In the genomic region with DNA sequence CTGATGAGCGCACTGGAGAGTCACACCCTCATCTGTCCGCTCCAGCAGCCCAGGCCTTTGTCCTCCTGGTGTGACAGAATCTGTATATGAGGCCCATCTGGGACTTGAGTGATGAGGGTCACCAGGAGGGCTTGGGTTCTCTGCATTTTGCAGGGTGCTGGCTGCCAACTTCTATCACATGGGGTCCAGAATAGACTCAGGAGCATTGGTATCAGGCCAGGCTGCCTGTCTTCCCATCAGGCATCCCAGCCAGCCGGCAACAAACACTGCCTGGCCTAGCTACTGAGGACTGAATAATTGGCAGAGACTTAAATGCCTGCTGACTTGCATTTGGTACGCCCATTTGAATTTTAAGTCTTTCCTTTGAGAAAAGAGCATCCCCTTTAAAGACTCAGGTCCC, we compare ENCODE assay signal across 8 mouse cellular contexts.
DNase-seq lines count a peak whose midpoint lies in the region; TF ChIP-seq lines count a peak whose summit lies in the region.

No protein-coding gene starts in this region.

- H3K79me2 ChIP-seq in heart, adult 2 months (replicated peaks; ENCODE audit: control insufficient read depth, insufficient read depth, low read length) = no peaks in the 10 kb centered on the region

- TF ChIP-seq CTCF in heart, adult 2 months (IDR thresholded peaks at IDR 0.05) = no peak

- H3K27me3 ChIP-seq in heart, adult 2 months (ENCODE audit: control insufficient read depth, insufficient read depth, low read length) = no peaks in the 10 kb centered on the region
- no peaks in the 10 kb centered on the region for H3K27me3 ChIP-seq in limb, embryonic 10.5 days (ENCODE audit: low read depth, poor library complexity, severe bottlenecking)

- TF ChIP-seq POLR2A in heart, adult 2 months (IDR thresholded peaks at IDR 0.05; ENCODE audit: insufficient read depth, low read depth, low read length) = no peak

- DNase-seq in layer of hippocampus, adult 8-10 months (ENCODE audit: low spot score in 2 of 2) = peak; percentile 32 to 48
- DNase-seq in layer of hippocampus, adult 11-12 months (ENCODE audit: low spot score) = no peak
- peak; percentile 45 for DNase-seq in brain, adult 2 months (ENCODE audit: low read depth, low spot score)
- DNase-seq in cerebellum, postnatal 10 days = peak; percentile 82 to 90
- DNase-seq in layer of hippocampus, postnatal 36 days = peak; percentile 28 to 29
- no peak for DNase-seq in kidney, postnatal 25 days
- no peak for DNase-seq in heart, adult 2 months
- no peak for DNase-seq in limb, embryonic 10.5 days (ENCODE audit: low spot score)

- H3K9me3 ChIP-seq in limb, embryonic 10.5 days (replicated peaks) = no peaks in the 10 kb centered on the region

- H3K36me3 ChIP-seq in heart, adult 2 months (ENCODE audit: control insufficient read depth, insufficient read depth, low read length) = no peaks in the 10 kb centered on the region
- no peaks in the 10 kb centered on the region for H3K36me3 ChIP-seq in limb, embryonic 10.5 days

- intact Hi-C loops in heart, adult 2 months (cut with DNase I) = no loop called here

- H3K4me1 ChIP-seq in heart, adult 2 months (ENCODE audit: control insufficient read depth, insufficient read depth, low read length) = no peaks in the 10 kb centered on the region
- no peaks in the 10 kb centered on the region for H3K4me1 ChIP-seq in limb, embryonic 10.5 days

- whole genome bisulfite sequencing in heart, adult 2 months = 64% methylated on average over 4 of the region's 4 CpGs
- WGBS in limb, embryonic 10.5 days = 54% methylated on average over 4 of the region's 4 CpGs

- H3K27ac ChIP-seq in heart, adult 2 months = no peak overlapping the region
- H3K27ac ChIP-seq in limb, embryonic 10.5 days = no peak overlapping the region

- TF ChIP-seq EP300 in heart, adult 2 months (IDR thresholded peaks at IDR 0.05; ENCODE audit: insufficient read depth, low read depth, low read length) = no peak

- H3K4me3 ChIP-seq in heart, adult 2 months = no peak overlapping the region
- H3K4me3 ChIP-seq in limb, embryonic 10.5 days = no peak overlapping the region

- no peak overlapping the region for H3K9ac ChIP-seq in heart, adult 2 months (ENCODE audit: low read depth, low read length)

Comparison
In these comparisons a context has a peak if more than half of its experiments do, and no peak if none do; other contexts are left out.
1. DNase-seq: peak in layer of hippocampus, adult 8-10 months (2 of 2), brain, adult 2 months (single experiment), cerebellum, postnatal 10 days (2 of 2) and layer of hippocampus, postnatal 36 days (2 of 2); none in layer of hippocampus, adult 11-12 months (single experiment), kidney, postnatal 25 days (0 of 2), heart, adult 2 months (0 of 2) and limb, embryonic 10.5 days (single experiment).